Mouse (Mus musculus) lung, postnatal 0 days (tissue): Measurements from ENCODE around the gene Tmed9. TPM values are rescaled to one million over a fixed set of nuclear protein-coding genes. Genes with fewer than 3 reads are reported as not detected.
A peak's percentile ranks its signal among the peaks of the same experiment; 100 is the strongest.
"Not testable (repeated sequence)": the region's sequence is repeated elsewhere in the genome, so short reads cannot be mapped to it uniquely, and the experiment has no call there.

ENCODE experiments used
- ATAC-seq: fragments of 200-750 bp; cut with Nextera tagmentation; 2 replicates; pipeline ENCODE4 v1.8.0; 2017; ENCODE audit warnings: moderate library complexity
- DNase-seq: peaks from one replicate; pipeline ENCODE4 v3.0.0-alpha.2; 2016; ENCODE audit warnings: low spot score
- H3K27ac ChIP-seq: fragments of 300-500 bp; sonication (generic); 2 replicates; pipeline ENCODE4 v1.5.1; 2014; ENCODE audit warnings: antibody characterized with exemption, mild to moderate bottlenecking, low read length, mixed read lengths
- H3K27me3 ChIP-seq: fragments of 300-500 bp; sonication (generic); replicated peaks from 2 replicates; pipeline ENCODE4 v1.6.1; 2014; ENCODE audit warnings: low read length, mixed read lengths; ENCODE audit not compliant: insufficient read depth
- H3K36me3 ChIP-seq: fragments of 300-500 bp; sonication (generic); 2 replicates; pipeline ENCODE4 v1.6.1; 2014; ENCODE audit warnings: low read length, mixed read lengths; ENCODE audit not compliant: insufficient read depth
- H3K4me1 ChIP-seq: fragments of 300-500 bp; sonication (generic); 2 replicates; pipeline ENCODE4 v1.6.1; 2014; ENCODE audit warnings: antibody characterized with exemption, low read depth, low read length, mixed read lengths; ENCODE audit not compliant: insufficient read depth
- H3K4me2 ChIP-seq: fragments of 300-500 bp; sonication (generic); replicated peaks from 2 replicates; pipeline ENCODE4 v1.6.1; 2014; ENCODE audit warnings: low read depth, mild to moderate bottlenecking, low read length, moderate library complexity, mixed read lengths
- H3K4me3 ChIP-seq: fragments of 300-500 bp; sonication (generic); 2 replicates; pipeline ENCODE4 v1.5.1; 2014; ENCODE audit warnings: low read depth, low read length
- H3K9ac ChIP-seq: fragments of 300-500 bp; sonication (generic); replicated peaks from 2 replicates; pipeline ENCODE4 v1.6.1; 2014; ENCODE audit warnings: low read depth, mild to moderate bottlenecking
- H3K9me3 ChIP-seq: fragments of 300-500 bp; sonication (generic); 2 replicates; pipeline ENCODE4 v1.6.1; 2016; ENCODE audit warnings: low read length, mixed read lengths
- CTCF ChIP-seq: IDR thresholded peaks from 2 replicates; pipeline ENCODE4 v1.5.1; 2016; ENCODE audit warnings: antibody characterized with exemption, mild to moderate bottlenecking
- EP300 ChIP-seq: IDR thresholded peaks from 2 replicates; pipeline ENCODE4 v1.6.1; 2016; ENCODE audit warnings: antibody characterized with exemption, mild to moderate bottlenecking, control low read depth
- WGBS: fragments of 180-500 bp; shearing (Covaris S2); extraction: QIAGEN DNeasy Blood & Tissue Kit; methylation state at CpG from one replicate; pipeline ENCODE4 v1.1.7; 2014; 5-methylcytosine and 5-hydroxymethylcytosine counted together
- polyA plus RNA-seq: library from polyadenylated mRNA; unstranded; fragments of >200 nt; fragmentation: Nextera tagmentation; extraction: Ambion mirVana; gene quantifications from 2 replicates; pipeline ENCODE4 v1.2.1, GENCODE M21; 2015

Gene Tmed9
- polyA plus RNA-seq, 1 experiment from 2014 or later = 112 TPM

GRCm38 (mm10) chr13:55634639-55635127 is 61.2 kb downstream of the Tmed9 start, which contains the start of gene Ddx46:
Gene Ddx46, plus strand, starts transcription at chr13:55635027.
- H3K27ac ChIP-seq = peak within 1 kb of the TSS; percentile 52; the same call in 1 of the 2 replicates
- no peaks in the 10 kb centered on the region for H3K9me3 ChIP-seq
- H3K4me3 ChIP-seq = peak within 1 kb of the TSS; percentile 95
- H3K4me1 ChIP-seq = peaks cover 3% of the 10 kb centered on the region; the same call in 1 of the 2 replicates
- DNase-seq (peak; percentile 95), ATAC-seq (peak; percentile 98)
- no peaks in the 10 kb centered on the region for H3K27me3 ChIP-seq
- 7% methylated on average over 30 of the region's 30 CpGs for WGBS
- TF ChIP-seq EP300 = no peak
- TF ChIP-seq CTCF = peak; percentile 95
- H3K36me3 ChIP-seq = 0 out of 2 replicates have a peak, but pooled peaks cover 7% of the 10 kb centered on the region
- peak within 1 kb of the TSS; percentile 88 for H3K9ac ChIP-seq
- peak within 1 kb of the TSS; percentile 86 for H3K4me2 ChIP-seq

GRCm38 (mm10) chr13:55635146-55635571 is 61.6 kb downstream of the Tmed9 start:
- H3K36me3 ChIP-seq = 0 out of 2 replicates have a peak, but pooled peaks cover 11% of the 10 kb centered on the region
- H3K9me3 ChIP-seq = no peaks in the 10 kb centered on the region
- peak overlapping the region; percentile 52; the same call in 1 of the 2 replicates for H3K27ac ChIP-seq
- H3K4me3 ChIP-seq = peak overlapping the region; percentile 95
- peaks cover 3% of the 10 kb centered on the region; the same call in 1 of the 2 replicates for H3K4me1 ChIP-seq
- ATAC-seq = peak; percentile 56
- H3K4me2 ChIP-seq = peak overlapping the region; percentile 86
- no peak for DNase-seq
- WGBS = 0% methylated on average over 38 of the region's 40 CpGs
- TF ChIP-seq CTCF (no peak), EP300 (no peak)
- peak overlapping the region; percentile 88 for H3K9ac ChIP-seq
- no peaks in the 10 kb centered on the region for H3K27me3 ChIP-seq

- TF ChIP-seq CTCF = no peak
- TF ChIP-seq EP300 = no peak
- H3K9me3 ChIP-seq = no peaks in the 10 kb centered on the region
- 0 out of 2 replicates have a peak, but pooled peaks cover 11% of the 10 kb centered on the region for H3K36me3 ChIP-seq
- WGBS = 85% methylated on average over 14 of the region's 14 CpGs
- peaks cover 3% of the 10 kb centered on the region; the same call in 1 of the 2 replicates for H3K4me1 ChIP-seq
- H3K27ac ChIP-seq = no peak overlapping the region
- DNase-seq = no peak
- H3K9ac ChIP-seq = no peak overlapping the region
- no peak overlapping the region for H3K4me3 ChIP-seq
- H3K4me2 ChIP-seq = no peak overlapping the region
- no peak for ATAC-seq
- no peaks in the 10 kb centered on the region for H3K27me3 ChIP-seq
Observed at GRCm38 (mm10) chr13:55636185-55636983, 62.9 kb downstream of the Tmed9 start.

GRCm38 (mm10) chr13:55640480-55640879 is 66.9 kb downstream of the Tmed9 start:
- peak; percentile 55 for ATAC-seq
- not testable (repeated sequence) for H3K4me1 ChIP-seq, H3K4me3 ChIP-seq, H3K4me2 ChIP-seq, H3K27ac ChIP-seq, H3K27me3 ChIP-seq, H3K9me3 ChIP-seq, H3K9ac ChIP-seq
- H3K36me3 ChIP-seq = peaks cover 11% of the 10 kb centered on the region; the same call in 1 of the 2 replicates
- TF ChIP-seq CTCF = peak; percentile 84
- 34% methylated on average over 7 of the region's 8 CpGs for WGBS
- peak; percentile 79 for DNase-seq

GRCm38 (mm10) chr13:55644525-55644924 is 71.0 kb downstream of the Tmed9 start:
- H3K9me3 ChIP-seq = no peaks in the 10 kb centered on the region
- H3K36me3 ChIP-seq = peaks cover 41% of the 10 kb centered on the region
- no peak overlapping the region for H3K4me3 ChIP-seq
- H3K4me2 ChIP-seq = no peak overlapping the region
- DNase-seq (peak; percentile 40), ATAC-seq (no peak)
- no peaks in the 10 kb centered on the region for H3K27me3 ChIP-seq
- 85% methylated on average over 2 of the region's 2 CpGs for WGBS
- no peaks in the 10 kb centered on the region for H3K4me1 ChIP-seq
- TF ChIP-seq CTCF (peak; percentile 58), EP300 (no peak)
- no peak overlapping the region for H3K27ac ChIP-seq
- H3K9ac ChIP-seq = no peak overlapping the region

Other genes with a start within 250 kb of the Tmed9 start
- 3.1 and 5.0 TPM in 2 replicates for gene Mxd3, start 243.9 kb upstream of the Tmed9 start, polyA plus RNA-seq
- 63.6 and 66.5 TPM in 2 replicates for gene Lman2, start 210.9 kb upstream of the Tmed9 start, polyA plus RNA-seq
- gene Rgs14, start 204.0 kb upstream of the Tmed9 start, polyA plus RNA-seq = 2.7 and 2.8 TPM in 2 replicates
- not detected in 2 replicates for gene Slc34a1, start 175.5 kb upstream of the Tmed9 start, polyA plus RNA-seq
- gene Pfn3, start 158.5 kb upstream of the Tmed9 start, polyA plus RNA-seq = not detected in 2 replicates
- not detected in 2 replicates for gene F12, start 146.9 kb upstream of the Tmed9 start, polyA plus RNA-seq
- 20.4 and 20.5 TPM in 2 replicates for gene Grk6, start 128.7 kb upstream of the Tmed9 start, polyA plus RNA-seq
- 0.17 and 0.45 TPM in 2 replicates for gene Prr7, start 109.5 kb upstream of the Tmed9 start, polyA plus RNA-seq
- 43.0 and 50.6 TPM in 2 replicates for gene Dbn1, start 85.6 kb upstream of the Tmed9 start, polyA plus RNA-seq
- gene Pdlim7, start 60.1 kb upstream of the Tmed9 start, polyA plus RNA-seq = 109 and 111 TPM in 2 replicates
- 8.1 and 9.1 TPM in 2 replicates for gene Dok3, start 44.4 kb upstream of the Tmed9 start, polyA plus RNA-seq
- 35.3 and 36.8 TPM in 2 replicates for gene Ddx41, start 37.1 kb upstream of the Tmed9 start, polyA plus RNA-seq
- gene Fam193b, start 2.6 kb upstream of the Tmed9 start, polyA plus RNA-seq = 23.1 and 27.4 TPM in 2 replicates
- 20.6 and 22.1 TPM in 2 replicates for gene B4galt7, start 26.2 kb downstream of the Tmed9 start, polyA plus RNA-seq
- gene Caml, start 49.3 kb downstream of the Tmed9 start, polyA plus RNA-seq = 47.4 and 50.4 TPM in 2 replicates
- 18.1 and 18.2 TPM in 2 replicates for gene Ddx46, start 61.3 kb downstream of the Tmed9 start, polyA plus RNA-seq
- 33.9 and 42.1 TPM in 2 replicates for gene B230219D22Rik, start 119.4 kb downstream of the Tmed9 start, polyA plus RNA-seq
- 82.3 and 85.7 TPM in 2 replicates for gene Txndc15, start 140.9 kb downstream of the Tmed9 start, polyA plus RNA-seq
- 48.3 and 58.2 TPM in 2 replicates for gene Pcbd2, start 153.6 kb downstream of the Tmed9 start, polyA plus RNA-seq
- gene Catsper3, start 210.8 kb downstream of the Tmed9 start, polyA plus RNA-seq = 0.18 TPM in 1 of 2 replicates, not detected in the other